Mouse (Mus musculus) heart, embryonic 13.5 days (tissue): ENCODE measurements around the gene Dlx4. TPM values are rescaled to one million over a fixed set of nuclear protein-coding genes. Genes with fewer than 3 reads are reported as not detected.
A peak's percentile ranks its signal among the peaks of the same experiment; 100 is the strongest.

Experiments used
- ATAC-seq: fragments of 200-750 bp; cut with Nextera tagmentation; 2 replicates; pipeline ENCODE4 v1.8.0; 2017; ENCODE audit warnings: moderate TSS enrichment; ENCODE audit not compliant: insufficient number of reproducible peaks, low FRiP score, low TSS enrichment; ENCODE audit errors: extremely low read depth
- H3K27ac ChIP-seq: fragments of 300-500 bp; sonication (generic); replicated peaks from 2 replicates; pipeline ENCODE4 v1.5.1; 2015; ENCODE audit warnings: moderate library complexity, mild to moderate bottlenecking, inconsistent platforms
- H3K27me3 ChIP-seq: fragments of 300-500 bp; sonication (generic); replicated peaks from 2 replicates; pipeline ENCODE4 v1.6.1; 2015; ENCODE audit warnings: mild to moderate bottlenecking, inconsistent platforms
- H3K36me3 ChIP-seq: fragments of 300-500 bp; sonication (generic); 2 replicates; pipeline ENCODE4 v1.6.1; 2015; ENCODE audit warnings: mild to moderate bottlenecking, inconsistent platforms
- H3K4me1 ChIP-seq: fragments of 300-500 bp; sonication (generic); 2 replicates; pipeline ENCODE4 v1.6.1; 2015; ENCODE audit warnings: inconsistent platforms
- H3K4me2 ChIP-seq: fragments of 300-500 bp; sonication (generic); 2 replicates; pipeline ENCODE4 v1.6.1; 2015; ENCODE audit warnings: inconsistent platforms, mild to moderate bottlenecking, moderate library complexity
- H3K4me3 ChIP-seq: fragments of 300-500 bp; sonication (generic); 2 replicates; pipeline ENCODE4 v1.5.1; 2015; ENCODE audit warnings: moderate library complexity, mild to moderate bottlenecking, inconsistent platforms
- H3K9ac ChIP-seq: fragments of 300-500 bp; sonication (generic); 2 replicates; pipeline ENCODE4 v1.6.1; 2015; ENCODE audit warnings: inconsistent platforms, mild to moderate bottlenecking, moderate library complexity
- H3K9me3 ChIP-seq: fragments of 300-500 bp; sonication (generic); 2 replicates; pipeline ENCODE4 v1.6.1; 2016; ENCODE audit warnings: inconsistent platforms
- WGBS: fragments of 180-500 bp; shearing (Covaris S2); methylation state at CpG from one replicate; pipeline ENCODE4 v1.1.7; 2015; ENCODE audit warnings: mixed read lengths; 5-methylcytosine and 5-hydroxymethylcytosine counted together
- polyA plus RNA-seq: library from polyadenylated mRNA; unstranded; fragments of >200 nt; fragmentation: Nextera tagmentation; extraction: Ambion mirVana; gene quantifications from 2 replicates; pipeline ENCODE4 v1.2.1, GENCODE M21; 2015

Gene Dlx4
- polyA plus RNA-seq, 1 experiment from 2014 or later: 0.08 TPM

GRCm38 (mm10) chr11:95155511-95155910, 9.4 kb upstream of the Dlx4 start:
- WGBS: 68% methylated on average over 2 of the region's 2 CpGs
- no peaks in the 10 kb centered on the region for H3K36me3 ChIP-seq
- no peak for ATAC-seq
- H3K4me2 ChIP-seq: no peak overlapping the region
- no peak overlapping the region for H3K9ac ChIP-seq
- H3K4me1 ChIP-seq: peaks cover 4% of the 10 kb centered on the region
- H3K27me3 ChIP-seq: peaks cover 90% of the 10 kb centered on the region
- no peak overlapping the region for H3K27ac ChIP-seq
- no peaks in the 10 kb centered on the region for H3K9me3 ChIP-seq
- no peak overlapping the region for H3K4me3 ChIP-seq

GRCm38 (mm10) chr11:95153681-95154080, 7.6 kb upstream of the Dlx4 start:
- 81% methylated on average over 5 of the region's 5 CpGs for WGBS
- H3K9me3 ChIP-seq: no peaks in the 10 kb centered on the region

GRCm38 (mm10) chr11:95153116-95153515, 7.1 kb upstream of the Dlx4 start:
- Histone ChIP-seq H3K27me3 (peaks cover 99% of the 10 kb centered on the region), H3K9ac (no peak overlapping the region)

More at GRCm38 (mm10) chr11:95153681-95154080, 7.6 kb upstream of the Dlx4 start:
- no peak overlapping the region for H3K4me3 ChIP-seq
- ATAC-seq: no peak
- no peak overlapping the region for H3K9ac ChIP-seq
- no peaks in the 10 kb centered on the region for H3K36me3 ChIP-seq
- H3K27me3 ChIP-seq: peaks cover 95% of the 10 kb centered on the region
- no peak overlapping the region for H3K4me2 ChIP-seq
- no peak overlapping the region for H3K27ac ChIP-seq
- peaks cover 12% of the 10 kb centered on the region for H3K4me1 ChIP-seq

DNA sequence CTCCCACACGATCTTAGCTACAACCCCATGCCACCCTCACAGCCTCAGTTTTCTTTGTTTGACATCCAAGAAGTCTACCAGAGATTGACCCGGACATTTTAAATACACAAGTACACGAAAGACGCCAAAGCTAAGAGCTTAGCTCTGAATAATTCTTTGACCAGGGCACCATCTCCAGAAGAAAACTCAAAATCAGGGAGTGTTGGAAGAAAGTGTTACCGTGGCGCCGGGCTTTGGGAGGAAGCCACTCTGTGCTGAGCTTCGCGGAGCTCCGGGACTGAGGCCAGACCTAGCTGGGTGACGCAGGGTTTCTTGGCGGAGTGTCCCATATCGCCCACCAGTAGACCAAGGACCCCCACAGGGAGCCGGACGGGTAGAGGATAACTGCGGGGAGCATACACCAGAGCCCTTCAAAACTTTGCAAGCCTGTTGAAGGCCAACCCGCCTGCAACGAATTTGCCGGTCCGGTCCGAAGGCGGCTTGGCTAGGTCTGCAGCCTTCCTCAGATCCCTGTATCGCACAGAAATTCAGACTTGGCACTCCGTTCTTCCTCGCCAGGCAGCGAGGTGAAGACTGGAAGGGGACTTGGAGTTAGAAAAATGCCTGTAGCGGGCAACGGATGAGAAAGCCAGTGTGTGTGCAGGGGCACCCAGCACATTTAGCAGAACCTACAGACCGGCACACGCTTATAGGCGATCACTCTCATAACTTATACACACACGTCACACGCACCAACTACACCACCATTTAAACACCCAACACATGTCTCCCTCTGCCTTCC, 4.4 kb upstream of the Dlx4 start:
- no peak overlapping the region for H3K27ac ChIP-seq
- peak overlapping the region; percentile 44 for H3K4me2 ChIP-seq
- H3K4me3 ChIP-seq: peak overlapping the region; percentile 26
- H3K9me3 ChIP-seq: no peaks in the 10 kb centered on the region
- 3% methylated on average over 33 of the region's 33 CpGs for WGBS
- no peak for ATAC-seq
- no peaks in the 10 kb centered on the region for H3K36me3 ChIP-seq
- peaks cover 99% of the 10 kb centered on the region for H3K27me3 ChIP-seq
- peaks cover 21% of the 10 kb centered on the region for H3K4me1 ChIP-seq
- H3K9ac ChIP-seq: no peak overlapping the region

More at GRCm38 (mm10) chr11:95153116-95153515, 7.1 kb upstream of the Dlx4 start:
- no peak overlapping the region for H3K27ac ChIP-seq
- 30% methylated on average over 5 of the region's 5 CpGs for WGBS
- H3K9me3 ChIP-seq: no peaks in the 10 kb centered on the region
- no peaks in the 10 kb centered on the region for H3K36me3 ChIP-seq
- H3K4me2 ChIP-seq: no peak overlapping the region
- ATAC-seq: no peak
- peaks cover 12% of the 10 kb centered on the region for H3K4me1 ChIP-seq
- H3K4me3 ChIP-seq: no peak overlapping the region

- H3K27ac ChIP-seq: no peak overlapping the region
- H3K4me3 ChIP-seq: peak overlapping the region; percentile 26
- H3K27me3 ChIP-seq: peaks cover 99% of the 10 kb centered on the region
- H3K9ac ChIP-seq: no peak overlapping the region
- H3K4me2 ChIP-seq: peak overlapping the region; percentile 44
- WGBS: 3% methylated on average over 27 of the region's 27 CpGs
- peaks cover 29% of the 10 kb centered on the region for H3K4me1 ChIP-seq
- no peaks in the 10 kb centered on the region for H3K9me3 ChIP-seq
- H3K36me3 ChIP-seq: no peaks in the 10 kb centered on the region
- no peak for ATAC-seq
Measured at GRCm38 (mm10) chr11:95149462-95150268, 3.6 kb upstream of the Dlx4 start.

DNA sequence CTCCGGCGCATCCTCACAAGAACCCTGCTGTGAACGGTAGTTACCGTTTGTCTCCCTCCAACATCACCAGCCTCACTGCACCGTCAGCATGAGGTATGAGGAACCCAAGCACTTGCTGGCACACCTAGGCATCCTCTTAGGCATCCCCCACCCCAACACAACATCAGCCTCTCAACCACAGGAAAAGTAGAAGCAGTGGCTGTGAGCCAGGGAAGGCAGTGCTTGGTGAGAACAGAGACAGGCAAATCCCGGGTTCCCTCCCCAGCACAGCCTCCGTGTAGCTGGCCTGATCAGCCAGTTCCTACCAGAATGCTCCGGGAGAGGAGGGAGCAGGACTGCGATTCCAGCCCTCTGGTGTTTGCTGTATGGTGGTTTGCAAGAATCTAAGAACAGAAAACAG, 2.7 kb upstream of the Dlx4 start:
- no peak overlapping the region for H3K9ac ChIP-seq
- no peak overlapping the region for H3K4me2 ChIP-seq
- no peaks in the 10 kb centered on the region for H3K36me3 ChIP-seq
- H3K27me3 ChIP-seq: peaks cover 100% of the 10 kb centered on the region
- 3% methylated on average over 9 of the region's 9 CpGs for WGBS
- no peak overlapping the region for H3K4me3 ChIP-seq
- no peaks in the 10 kb centered on the region for H3K9me3 ChIP-seq
- ATAC-seq: no peak
- H3K4me1 ChIP-seq: peaks cover 29% of the 10 kb centered on the region
- no peak overlapping the region for H3K27ac ChIP-seq

- Histone ChIP-seq H3K27me3 (peaks cover 100% of the 10 kb centered on the region), H3K9me3 (no peaks in the 10 kb centered on the region), H3K36me3 (no peaks in the 10 kb centered on the region), H3K4me2 (peak overlapping the region; percentile 78), H3K9ac (peak overlapping the region; percentile 72; the same call in 1 of the 2 replicates), H3K4me3 (peak overlapping the region; percentile 54), H3K27ac (no peak overlapping the region), H3K4me1 (peaks cover 28% of the 10 kb centered on the region)
- under 1% methylated on average over 34 of the region's 34 CpGs for WGBS
- no peak for ATAC-seq
Measured at GRCm38 (mm10) chr11:95144946-95145483, 1.0 kb downstream of the Dlx4 start.

GRCm38 (mm10) chr11:95144091-95144945, 1.7 kb downstream of the Dlx4 start:
- Histone ChIP-seq H3K4me3 (peak overlapping the region; percentile 54), H3K27ac (no peak overlapping the region), H3K27me3 (peaks cover 100% of the 10 kb centered on the region), H3K4me2 (peak overlapping the region; percentile 78), H3K4me1 (peaks cover 25% of the 10 kb centered on the region), H3K9ac (no peak overlapping the region), H3K36me3 (no peaks in the 10 kb centered on the region), H3K9me3 (no peaks in the 10 kb centered on the region)
- no peak for ATAC-seq
- WGBS: 11% methylated on average over 9 of the region's 9 CpGs

DNA sequence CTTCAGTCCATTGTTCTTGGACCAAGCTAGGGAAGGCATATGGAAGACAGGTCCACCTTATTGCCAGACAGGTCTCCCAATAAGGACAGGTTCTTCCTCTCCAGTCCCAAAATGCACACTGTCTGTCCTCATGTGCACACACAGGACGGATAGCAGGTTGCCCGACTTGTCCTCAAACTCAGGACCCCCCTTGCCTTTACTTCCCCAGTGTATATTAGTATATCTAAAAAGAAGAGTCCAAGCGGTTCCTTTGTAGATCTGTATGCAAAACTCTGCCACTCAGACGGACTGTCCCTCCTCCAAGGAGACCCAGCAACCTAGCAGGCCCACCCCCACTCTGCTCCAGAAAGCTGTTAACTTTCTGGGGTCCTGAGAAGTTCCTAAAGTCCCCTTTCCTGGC, 2.4 kb downstream of the Dlx4 start:
- Histone ChIP-seq H3K27ac (no peak overlapping the region), H3K9me3 (no peaks in the 10 kb centered on the region), H3K27me3 (peaks cover 100% of the 10 kb centered on the region), H3K4me3 (no peak overlapping the region), H3K36me3 (no peaks in the 10 kb centered on the region), H3K9ac (no peak overlapping the region), H3K4me2 (no peak overlapping the region), H3K4me1 (peaks cover 25% of the 10 kb centered on the region)
- 5% methylated on average over 4 of the region's 4 CpGs for WGBS
- ATAC-seq: no peak

DNA sequence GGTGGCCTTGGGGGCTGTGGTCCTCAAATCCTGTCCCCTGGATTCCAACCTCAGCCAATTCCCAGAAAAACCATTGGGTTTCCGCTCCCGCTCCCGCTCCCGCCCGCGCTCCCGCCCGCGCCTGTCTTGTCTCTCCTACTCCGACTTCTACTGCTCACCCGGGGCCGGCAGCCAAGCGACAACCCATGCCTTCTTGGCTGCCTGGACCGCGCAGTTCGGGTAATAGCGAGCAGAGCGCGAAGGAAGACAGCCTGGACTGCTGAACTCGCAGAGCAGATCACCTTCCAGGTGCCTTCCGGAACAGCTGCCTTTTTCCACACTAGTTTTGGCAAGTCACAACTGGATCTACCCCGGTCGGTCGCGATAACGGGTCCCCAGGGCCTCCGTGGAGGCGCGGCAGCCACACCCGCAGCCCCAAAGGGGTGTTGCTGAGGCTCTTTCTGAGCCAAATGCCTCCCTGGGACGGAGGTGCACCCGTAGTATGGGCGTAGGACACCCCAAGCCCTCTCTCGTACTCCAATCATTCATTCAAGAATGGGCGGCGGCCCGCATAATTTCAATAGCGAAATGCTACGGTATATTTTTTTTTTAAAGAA, 3.0 kb downstream of the Dlx4 start:
- Histone ChIP-seq H3K4me1 (peaks cover 25% of the 10 kb centered on the region), H3K27ac (no peak overlapping the region), H3K4me3 (peak overlapping the region; percentile 27), H3K4me2 (peak overlapping the region; percentile 52), H3K27me3 (peaks cover 100% of the 10 kb centered on the region), H3K36me3 (no peaks in the 10 kb centered on the region), H3K9ac (no peak overlapping the region), H3K9me3 (no peaks in the 10 kb centered on the region)
- no peak for ATAC-seq
- 4% methylated on average over 39 of the region's 39 CpGs for WGBS
